Mouse (Mus musculus) kidney, adult 2 months (tissue): Measurements from ENCODE around the gene Ldb2. TPM values are rescaled to one million over a fixed set of nuclear protein-coding genes. Genes with fewer than 3 reads are reported as not detected.

Experiments
- DNase-seq: peaks from one replicate; pipeline ENCODE4 v3.0.0; 2021
- H3K27ac ChIP-seq: fragments of 200-500 bp; 2 replicates; pipeline ENCODE4 v1.5.1; 2012; ENCODE audit warnings: low read depth, low read length, control low read depth, inconsistent platforms; ENCODE audit not compliant: insufficient read depth
- H3K27me3 ChIP-seq: fragments of 200-500 bp; replicated peaks from 2 replicates; pipeline ENCODE4 v1.6.1; 2012; ENCODE audit warnings: mild to moderate bottlenecking, moderate library complexity, low read length, inconsistent platforms; ENCODE audit not compliant: control insufficient read depth, insufficient read depth
- H3K36me3 ChIP-seq: fragments of 200-500 bp; 2 replicates; pipeline ENCODE4 v1.6.1; 2012; ENCODE audit warnings: mild to moderate bottlenecking, moderate library complexity, low read length, inconsistent platforms; ENCODE audit not compliant: control insufficient read depth, insufficient read depth
- H3K4me1 ChIP-seq: fragments of 200-500 bp; 2 replicates; pipeline ENCODE4 v1.6.1; 2011; ENCODE audit warnings: low read length; ENCODE audit not compliant: control insufficient read depth, insufficient read depth
- H3K4me3 ChIP-seq: fragments of 200-500 bp; 2 replicates; pipeline ENCODE4 v1.5.1; 2011; ENCODE audit warnings: mild to moderate bottlenecking, low read depth, low read length, control low read depth; ENCODE audit not compliant: insufficient read depth
- CTCF ChIP-seq: fragments of 200-500 bp; conservative IDR thresholded peaks from 2 replicates; pipeline ENCODE4 v1.5.1; 2011; ENCODE audit warnings: low read depth, mild to moderate bottlenecking, control low read depth, low read length, moderate library complexity, mixed read lengths; ENCODE audit not compliant: insufficient read depth, insufficient read length
- POLR2A ChIP-seq: fragments of 200-500 bp; IDR thresholded peaks from one replicate; pipeline ENCODE4 v1.6.1; 2011; ENCODE audit warnings: low read depth, low read length, control low read depth
- WGBS: fragments of 180-500 bp; shearing (Covaris S2); methylation state at CpG from one replicate; pipeline ENCODE4 v1.1.7; 2018; 5-methylcytosine and 5-hydroxymethylcytosine counted together
- polyA plus RNA-seq: library from polyadenylated mRNA; depleted of rRNA; stranded (reverse); fragments of >200 nt; gene quantifications from 2 replicates; pipeline ENCODE4 v1.2.3, GENCODE M21; 2012

The Ldb2 gene
- polyA plus RNA-seq, 1 experiment: 55.0 TPM

DNA sequence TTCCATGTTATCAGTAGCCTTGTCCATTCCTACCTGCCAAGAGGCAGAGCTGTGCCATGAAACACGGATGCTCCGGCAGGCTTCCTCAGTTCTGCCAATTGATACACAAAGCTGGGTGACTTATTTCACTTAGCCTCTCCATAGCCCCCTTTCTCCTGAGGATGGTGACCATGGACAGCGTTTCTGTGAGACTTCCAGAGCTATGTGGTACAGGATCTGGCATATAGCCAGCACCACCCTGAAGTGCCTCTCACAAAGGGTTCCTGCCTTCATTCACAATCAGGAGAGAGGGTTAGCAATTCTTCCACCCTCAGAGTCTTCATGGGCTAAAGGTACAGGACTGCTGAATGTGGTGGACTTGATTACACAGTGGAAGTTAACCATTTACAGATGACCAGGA is 270.0 kb downstream of the Ldb2 start:
- Histone ChIP-seq H3K4me3 (no peak overlapping the region), H3K27ac (no peak overlapping the region), H3K4me1 (no peaks in the 10 kb centered on the region), H3K36me3 (no peaks in the 10 kb centered on the region; the same call in 1 of the 2 replicates), H3K27me3 (no peaks in the 10 kb centered on the region)
- WGBS: 59% methylated on average over 3 of the region's 3 CpGs
- TF ChIP-seq CTCF: no peak
- no peak for TF ChIP-seq POLR2A
- no peak for DNase-seq

DNA sequence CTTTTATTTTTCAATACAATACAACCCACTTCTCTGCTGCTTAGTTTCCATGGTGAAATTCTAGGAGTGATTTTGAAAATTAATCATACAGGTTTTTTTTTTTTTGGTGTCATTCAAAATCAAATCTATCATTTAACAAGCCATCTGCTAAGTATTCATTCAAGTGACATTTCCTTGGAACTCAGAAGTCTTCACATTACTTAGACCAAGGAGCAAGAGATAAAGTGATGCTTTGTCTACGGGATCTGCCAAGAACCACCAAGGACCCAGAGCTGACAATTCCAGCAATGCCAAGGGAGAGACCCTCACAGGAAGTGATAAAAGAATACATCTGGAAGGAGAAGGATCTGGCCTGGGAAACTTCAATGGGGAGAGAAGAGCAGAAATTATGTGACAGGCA is 270.5 kb downstream of the Ldb2 start:
- no peaks in the 10 kb centered on the region for H3K4me1 ChIP-seq
- 88% methylated on average over 1 of the region's 1 CpGs for WGBS
- TF ChIP-seq POLR2A (no peak), CTCF (no peak)
- H3K27ac ChIP-seq: no peak overlapping the region
- H3K4me3 ChIP-seq: no peak overlapping the region
- H3K36me3 ChIP-seq: no peaks in the 10 kb centered on the region; the same call in 1 of the 2 replicates
- H3K27me3 ChIP-seq: no peaks in the 10 kb centered on the region
- DNase-seq: no peak

DNA sequence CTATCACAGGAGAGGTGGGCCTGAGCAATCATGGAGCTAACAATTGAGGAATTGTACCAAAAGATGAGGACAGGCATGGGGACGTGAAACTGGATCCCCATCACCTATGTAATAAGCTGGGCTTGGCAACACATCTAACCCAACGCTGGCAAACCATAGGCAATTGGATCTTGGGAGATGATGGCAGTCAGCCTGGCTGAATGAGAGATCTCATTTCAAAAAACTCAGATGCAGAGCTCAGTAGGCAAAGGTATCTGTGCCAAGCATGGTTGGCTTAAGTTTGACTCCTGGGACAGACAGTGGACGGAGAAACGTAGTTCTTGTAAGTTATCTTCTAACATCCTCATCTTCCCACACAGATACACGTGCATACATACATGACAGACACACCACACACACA is 294.3 kb downstream of the Ldb2 start:
- WGBS: 89% methylated on average over 5 of the region's 5 CpGs
- TF ChIP-seq POLR2A: no peak
- TF ChIP-seq CTCF: no peak
- no peak for DNase-seq
- H3K36me3 ChIP-seq: no peaks in the 10 kb centered on the region
- H3K4me3 ChIP-seq: no peak overlapping the region
- no peak overlapping the region for H3K27ac ChIP-seq
- no peaks in the 10 kb centered on the region for H3K27me3 ChIP-seq
- H3K4me1 ChIP-seq: no peaks in the 10 kb centered on the region

DNA sequence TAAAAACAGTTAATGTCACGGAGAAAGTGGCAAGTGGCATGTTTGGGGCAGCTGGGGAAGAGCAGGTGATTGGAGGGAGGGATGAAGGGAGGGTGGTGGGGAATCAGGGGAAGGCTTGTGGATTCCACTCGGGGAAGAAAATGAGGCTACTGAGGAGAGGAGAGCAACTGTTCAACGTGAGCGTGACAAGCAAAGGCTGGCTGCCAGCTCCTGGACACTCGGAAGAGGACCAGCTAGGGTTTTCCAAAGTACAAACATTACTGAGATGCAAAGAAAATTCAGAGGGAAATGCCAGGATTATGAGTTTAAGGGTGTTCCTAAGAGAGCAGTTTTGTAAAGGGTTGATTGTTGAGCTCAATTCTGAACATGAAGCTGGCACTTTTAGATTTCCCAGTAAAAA is 294.7 kb downstream of the Ldb2 start:
- WGBS: 79% methylated on average over 5 of the region's 5 CpGs
- DNase-seq: no peak
- Histone ChIP-seq H3K27me3 (no peaks in the 10 kb centered on the region), H3K27ac (no peak overlapping the region), H3K4me3 (no peak overlapping the region), H3K4me1 (no peaks in the 10 kb centered on the region), H3K36me3 (no peaks in the 10 kb centered on the region)
- no peak for TF ChIP-seq POLR2A
- TF ChIP-seq CTCF: no peak

DNA sequence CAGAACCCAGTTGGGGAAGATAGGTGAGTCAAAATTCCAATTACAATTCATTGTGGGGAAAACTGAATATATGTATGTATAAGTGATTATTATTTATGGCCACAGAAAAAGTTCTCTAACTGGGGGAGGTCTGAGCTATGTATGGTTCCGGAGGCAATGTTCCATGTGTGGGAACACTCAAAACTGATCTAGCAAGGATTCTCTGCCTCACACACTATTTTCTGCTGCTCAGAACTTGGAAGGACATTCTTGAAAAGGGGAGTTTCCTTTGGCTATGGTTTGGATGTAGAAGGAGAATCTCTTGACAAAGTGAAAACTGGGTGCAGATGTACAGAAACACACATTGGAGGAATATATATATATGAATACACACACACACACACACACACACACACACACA is 301.3 kb downstream of the Ldb2 start:
- Histone ChIP-seq H3K36me3 (no peaks in the 10 kb centered on the region), H3K4me1 (no peaks in the 10 kb centered on the region), H3K4me3 (no peak overlapping the region), H3K27ac (no peak overlapping the region), H3K27me3 (no peaks in the 10 kb centered on the region)
- 90% methylated on average over 1 of the region's 1 CpGs for WGBS
- DNase-seq: no peak
- TF ChIP-seq CTCF: no peak
- TF ChIP-seq POLR2A: no peak

DNA sequence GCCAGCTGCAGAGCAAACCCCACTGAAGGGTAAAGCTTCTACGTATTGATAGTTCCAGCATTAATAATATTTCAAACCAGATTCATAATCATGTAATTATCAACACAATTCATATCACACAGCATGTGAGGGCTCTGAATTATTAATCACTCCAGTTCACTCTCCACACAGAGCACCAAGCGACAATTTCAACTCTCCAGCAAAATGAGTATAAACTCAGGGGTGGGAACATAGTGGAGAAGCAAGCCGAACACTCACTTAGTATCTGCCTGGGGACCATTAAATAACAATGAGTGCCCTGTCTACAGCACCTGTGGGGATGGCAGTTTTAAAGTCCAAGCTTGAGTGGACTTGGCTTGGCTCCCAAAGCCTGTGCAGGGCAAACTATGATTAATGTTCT is 302.6 kb downstream of the Ldb2 start:
- H3K4me1 ChIP-seq: no peaks in the 10 kb centered on the region
- WGBS: 80% methylated on average over 3 of the region's 3 CpGs
- no peak overlapping the region for H3K27ac ChIP-seq
- no peaks in the 10 kb centered on the region for H3K36me3 ChIP-seq
- no peaks in the 10 kb centered on the region for H3K27me3 ChIP-seq
- no peak for TF ChIP-seq POLR2A
- no peak for TF ChIP-seq CTCF
- no peak overlapping the region for H3K4me3 ChIP-seq
- peak; percentile 23 for DNase-seq

DNA sequence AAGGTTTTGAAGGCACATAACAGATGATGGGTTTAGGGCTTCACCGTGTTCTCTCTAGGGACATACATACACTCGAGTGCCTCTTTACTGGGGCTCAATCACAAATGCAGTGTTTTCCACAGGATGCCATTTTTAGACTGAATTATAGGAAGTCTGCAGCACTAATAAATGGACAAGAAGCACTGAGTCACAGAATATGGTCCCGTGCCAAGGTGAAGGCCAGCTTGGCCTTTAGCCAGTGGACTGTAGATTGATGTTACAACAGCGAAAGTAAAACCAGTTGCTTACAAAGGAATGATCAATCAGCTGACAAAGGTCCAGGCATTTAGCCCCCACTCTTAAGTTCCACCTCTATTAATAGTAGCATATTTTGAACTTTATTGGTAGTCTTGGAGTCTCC is 304.4 kb downstream of the Ldb2 start:
- Histone ChIP-seq H3K4me1 (no peaks in the 10 kb centered on the region), H3K27me3 (no peaks in the 10 kb centered on the region), H3K4me3 (no peak overlapping the region), H3K36me3 (no peaks in the 10 kb centered on the region), H3K27ac (no peak overlapping the region)
- DNase-seq: peak; percentile 94
- no peak for TF ChIP-seq CTCF
- no peak for TF ChIP-seq POLR2A
- WGBS: 53% methylated on average over 4 of the region's 4 CpGs

DNA sequence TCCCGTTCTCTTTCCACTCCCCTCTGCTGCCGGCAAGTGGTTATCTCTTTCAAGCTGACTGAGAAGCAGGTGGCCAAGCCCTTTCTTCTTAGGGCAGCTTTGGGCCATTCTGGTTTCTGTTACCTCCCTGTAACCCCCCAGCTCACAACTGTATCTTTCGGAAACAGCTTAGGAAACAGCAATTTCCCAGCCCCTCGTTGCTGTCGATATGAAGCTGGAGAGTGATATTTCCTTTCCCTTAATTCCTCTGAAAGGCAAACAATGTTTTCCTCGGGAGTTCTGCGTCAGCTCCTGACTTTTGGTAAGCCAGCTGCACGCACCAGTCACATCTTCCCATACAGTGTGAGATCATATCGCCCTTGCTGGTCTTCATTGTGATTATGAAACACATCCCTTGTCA is 305.3 kb downstream of the Ldb2 start:
- Histone ChIP-seq H3K4me3 (no peak overlapping the region), H3K36me3 (no peaks in the 10 kb centered on the region), H3K4me1 (no peaks in the 10 kb centered on the region), H3K27me3 (no peaks in the 10 kb centered on the region), H3K27ac (peak overlapping the region; percentile 46)
- TF ChIP-seq POLR2A (no peak), CTCF (no peak)
- DNase-seq: peak; percentile 48
- WGBS: 64% methylated on average over 9 of the region's 9 CpGs
